Mouse (Mus musculus) embryonic facial prominence, embryonic 13.5 days (tissue): Measurements from ENCODE around the gene BC029722. TPM values are rescaled to one million over a fixed set of nuclear protein-coding genes. Genes with fewer than 3 reads are reported as not detected.
A peak's percentile ranks its signal among the peaks of the same experiment; 100 is the strongest.

Source experiments
- ATAC-seq: fragments of 200-750 bp; cut with Nextera tagmentation; 2 replicates; pipeline ENCODE4 v1.8.0; 2017; ENCODE audit warnings: low read depth; ENCODE audit not compliant: insufficient number of reproducible peaks, insufficient read depth, low FRiP score, low TSS enrichment
- H3K27ac ChIP-seq: fragments of 300-500 bp; sonication (generic); 2 replicates; pipeline ENCODE4 v1.5.1; 2015; ENCODE audit warnings: moderate library complexity, mild to moderate bottlenecking, inconsistent platforms
- H3K27me3 ChIP-seq: fragments of 300-500 bp; sonication (generic); 2 replicates; pipeline ENCODE4 v1.6.1; 2015; ENCODE audit warnings: mild to moderate bottlenecking, inconsistent platforms
- H3K36me3 ChIP-seq: fragments of 300-500 bp; sonication (generic); 2 replicates; pipeline ENCODE4 v1.6.1; 2015; ENCODE audit warnings: mild to moderate bottlenecking, inconsistent platforms
- H3K4me1 ChIP-seq: fragments of 300-500 bp; sonication (generic); 2 replicates; pipeline ENCODE4 v1.6.1; 2015; ENCODE audit warnings: inconsistent platforms
- H3K4me2 ChIP-seq: fragments of 300-500 bp; sonication (generic); 2 replicates; pipeline ENCODE4 v1.6.1; 2015; ENCODE audit warnings: moderate library complexity, mild to moderate bottlenecking, inconsistent platforms
- H3K4me3 ChIP-seq: fragments of 300-500 bp; sonication (generic); 2 replicates; pipeline ENCODE4 v1.5.1; 2015; ENCODE audit warnings: mild to moderate bottlenecking, inconsistent platforms
- H3K9ac ChIP-seq: fragments of 300-500 bp; sonication (generic); 2 replicates; pipeline ENCODE4 v1.6.1; 2015; ENCODE audit warnings: mild to moderate bottlenecking, inconsistent platforms
- H3K9me3 ChIP-seq: fragments of 300-500 bp; sonication (generic); 2 replicates; pipeline ENCODE4 v1.6.1; 2016; ENCODE audit warnings: inconsistent platforms
- WGBS: fragments of 180-500 bp; shearing (Covaris S2); methylation state at CpG from one replicate; pipeline ENCODE4 v1.1.7; 2015; ENCODE audit warnings: mixed read lengths; 5-methylcytosine and 5-hydroxymethylcytosine counted together
- polyA plus RNA-seq: library from polyadenylated mRNA; unstranded; fragments of >200 nt; fragmentation: Nextera tagmentation; extraction: Ambion mirVana; gene quantifications from 2 replicates; pipeline ENCODE4 v1.2.1, GENCODE M21; 2015

BC029722 gene
- polyA plus RNA-seq, 1 experiment from 2014 or later = 16.6 TPM

DNA sequence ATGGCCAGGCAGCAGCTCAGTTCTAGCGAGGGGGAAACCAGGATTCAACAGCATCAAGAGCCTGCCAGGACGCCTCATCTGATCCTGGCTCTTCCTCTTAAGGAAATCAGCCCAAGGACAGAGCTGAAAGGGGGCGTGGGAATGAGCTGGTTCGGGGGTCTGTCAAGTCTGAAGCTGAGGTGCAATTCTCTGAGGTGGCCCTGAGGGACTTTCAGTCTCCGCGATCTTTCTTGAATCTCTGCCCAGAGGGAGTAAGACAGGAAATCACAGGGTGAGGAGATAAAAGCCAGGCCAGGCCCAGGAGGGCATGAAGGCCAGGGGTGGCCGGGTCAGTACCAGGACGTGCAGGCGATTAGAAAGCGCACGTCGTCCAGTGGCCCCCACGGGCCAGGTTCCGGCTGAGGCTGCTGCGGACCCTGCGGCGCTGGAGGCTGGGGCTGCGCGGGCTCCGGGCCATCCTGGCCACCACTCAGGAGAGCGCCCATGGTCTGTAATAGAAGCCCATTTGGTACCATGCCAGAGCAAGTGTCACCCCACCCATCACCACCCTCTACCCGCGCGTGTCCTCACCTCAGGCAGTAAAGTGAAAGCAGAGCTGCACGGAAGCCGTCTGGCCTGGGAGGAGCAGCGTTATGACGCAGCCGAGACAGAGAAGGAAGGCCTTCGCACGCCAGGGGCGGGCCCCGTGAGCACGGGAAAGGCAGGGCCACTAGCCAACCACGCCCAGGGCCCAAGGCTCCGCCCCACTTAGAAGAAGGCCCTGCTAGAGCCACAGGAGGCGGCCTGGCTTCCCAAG is 432 bp downstream of the BC029722 start:
- Histone ChIP-seq H3K9ac (peak overlapping the region; percentile 87), H3K9me3 (no peaks in the 10 kb centered on the region), H3K4me3 (peak overlapping the region; percentile 72), H3K27me3 (no peaks in the 10 kb centered on the region), H3K36me3 (peaks cover 45% of the 10 kb centered on the region), H3K4me1 (peaks cover 13% of the 10 kb centered on the region), H3K4me2 (peak overlapping the region; percentile 96), H3K27ac (peak overlapping the region; percentile 75)
- peak; percentile 87 for ATAC-seq
- WGBS = 1% methylated on average over 37 of the region's 37 CpGs

DNA sequence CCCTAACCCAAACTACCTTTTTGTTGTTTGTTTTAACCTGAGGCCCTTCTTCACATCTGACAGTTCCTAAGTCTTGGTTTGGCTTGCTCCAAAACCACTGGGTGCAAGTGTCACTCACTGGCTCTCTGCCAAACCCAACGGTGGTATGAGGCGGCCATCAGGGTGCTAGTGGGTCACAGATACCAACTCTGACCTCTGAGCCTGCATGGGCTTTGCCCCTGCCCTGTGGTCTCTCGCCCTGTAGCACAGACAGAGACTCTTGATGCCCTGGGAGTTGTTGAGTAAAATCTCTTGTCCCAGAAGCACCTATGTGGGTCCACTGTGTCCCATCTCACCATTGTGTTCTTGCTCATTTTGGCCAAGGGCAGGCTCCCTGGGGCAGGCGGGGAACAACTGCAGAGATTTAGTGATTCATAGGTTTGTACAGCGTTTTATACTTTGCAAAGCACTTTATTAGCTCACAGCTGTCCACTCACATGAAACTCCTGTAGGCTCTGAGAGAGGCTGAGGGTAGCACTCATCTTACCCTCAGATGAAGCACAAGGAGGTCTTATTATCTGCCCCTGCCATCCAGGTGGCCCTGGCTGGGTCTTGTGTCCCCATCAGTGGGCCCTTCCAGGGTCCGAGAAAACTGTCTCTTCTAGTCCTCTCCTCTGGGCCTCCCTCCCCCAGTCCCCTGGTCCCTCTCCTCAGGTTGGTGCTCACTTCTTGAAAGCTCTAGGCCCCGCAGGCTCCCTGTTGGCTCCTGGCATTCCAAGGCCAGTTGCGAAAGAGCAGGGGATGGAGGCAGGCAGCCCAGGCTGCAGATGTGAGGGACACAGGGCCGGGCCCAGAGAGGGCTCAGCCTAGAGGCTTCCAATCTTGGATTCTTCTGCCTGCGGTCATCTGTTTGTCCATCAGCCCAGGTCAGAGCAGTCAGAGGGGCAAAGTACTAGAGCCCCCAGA is 1.7 kb downstream of the BC029722 start:
- H3K4me3 ChIP-seq = peak overlapping the region; percentile 72; the same call in 1 of the 2 replicates
- peaks cover 32% of the 10 kb centered on the region for H3K36me3 ChIP-seq
- H3K27me3 ChIP-seq = no peaks in the 10 kb centered on the region
- no peak for ATAC-seq
- H3K9me3 ChIP-seq = no peaks in the 10 kb centered on the region
- H3K4me1 ChIP-seq = peaks cover 13% of the 10 kb centered on the region
- H3K9ac ChIP-seq = 0 out of 2 replicates have a peak overlapping the region, but pooled peaks have one; percentile 87
- H3K27ac ChIP-seq = no peak overlapping the region
- peak overlapping the region; percentile 96 for H3K4me2 ChIP-seq
- WGBS = 77% methylated on average over 10 of the region's 10 CpGs

DNA sequence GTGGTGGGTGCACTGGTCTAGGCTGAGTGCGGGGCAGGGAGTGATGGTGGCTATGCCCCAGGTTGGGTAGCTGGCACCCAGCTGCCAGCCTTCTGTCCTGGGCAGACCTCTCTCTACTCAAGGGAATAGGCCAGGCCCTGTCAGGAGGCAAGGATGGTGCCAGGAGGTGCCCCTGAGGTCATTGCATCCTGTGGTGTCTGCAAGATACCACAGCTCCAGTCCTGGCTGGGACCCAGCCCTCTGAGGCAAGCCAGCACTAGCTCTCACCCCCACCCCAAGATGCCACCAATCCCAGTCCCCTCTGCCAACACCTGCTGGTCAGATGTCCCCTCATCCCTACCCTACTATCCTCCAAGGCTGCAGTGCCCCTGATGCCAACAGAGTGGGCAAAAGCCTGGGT is 3.0 kb downstream of the BC029722 start:
- peaks cover 20% of the 10 kb centered on the region for H3K36me3 ChIP-seq
- no peak overlapping the region for H3K4me3 ChIP-seq
- H3K27me3 ChIP-seq = no peaks in the 10 kb centered on the region
- no peaks in the 10 kb centered on the region for H3K9me3 ChIP-seq
- no peak overlapping the region; the same call in 1 of the 2 replicates for H3K9ac ChIP-seq
- no peak overlapping the region for H3K27ac ChIP-seq
- no peak overlapping the region for H3K4me2 ChIP-seq
- H3K4me1 ChIP-seq = peaks cover 13% of the 10 kb centered on the region
- no peak for ATAC-seq
- WGBS = 100% methylated on average over 1 of the region's 1 CpGs

DNA sequence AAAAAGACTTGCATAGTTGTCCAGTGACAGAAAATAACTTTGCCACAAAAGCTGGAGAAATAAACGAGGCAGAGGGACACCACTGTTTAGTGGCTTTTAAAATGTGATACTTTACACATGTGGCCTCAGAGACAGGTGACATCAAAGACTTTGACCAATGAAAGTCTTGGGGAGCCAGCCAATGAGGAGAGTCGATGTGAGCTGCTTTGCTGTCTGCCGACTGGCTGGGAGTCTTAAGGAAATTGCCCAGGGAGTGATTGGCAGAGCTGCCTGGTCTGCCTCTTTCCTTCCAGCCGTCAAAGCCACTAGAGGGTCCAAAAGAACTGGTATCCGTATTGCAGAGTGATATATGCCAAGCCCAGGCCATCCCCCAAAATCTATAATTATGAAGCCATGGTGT is 4.4 kb downstream of the BC029722 start:
- 23% methylated on average over 5 of the region's 5 CpGs for whole genome bisulfite sequencing
- no peak overlapping the region for H3K27ac ChIP-seq
- no peak for ATAC-seq
- no peaks in the 10 kb centered on the region for H3K27me3 ChIP-seq
- no peak overlapping the region for H3K4me3 ChIP-seq
- H3K9ac ChIP-seq = no peak overlapping the region
- H3K4me2 ChIP-seq = no peak overlapping the region
- peaks cover 7% of the 10 kb centered on the region for H3K36me3 ChIP-seq
- H3K4me1 ChIP-seq = peaks cover 13% of the 10 kb centered on the region
- H3K9me3 ChIP-seq = no peaks in the 10 kb centered on the region

GRCm38 (mm10) chr2:155812637-155813036 is 6.6 kb downstream of the BC029722 start:
- H3K9me3 ChIP-seq = no peaks in the 10 kb centered on the region
- no peak overlapping the region for H3K9ac ChIP-seq
- H3K36me3 ChIP-seq = no peaks in the 10 kb centered on the region
- WGBS = 77% methylated on average over 4 of the region's 4 CpGs
- no peak overlapping the region for H3K27ac ChIP-seq
- no peaks in the 10 kb centered on the region for H3K4me1 ChIP-seq
- no peak overlapping the region for H3K4me2 ChIP-seq
- H3K4me3 ChIP-seq = no peak overlapping the region
- H3K27me3 ChIP-seq = no peaks in the 10 kb centered on the region
- ATAC-seq = no peak

GRCm38 (mm10) chr2:155811821-155812396 is 7.3 kb downstream of the BC029722 start:
- 43% methylated on average over 16 of the region's 16 CpGs for WGBS
- Histone ChIP-seq H3K36me3 (no peaks in the 10 kb centered on the region), H3K9ac (no peak overlapping the region), H3K27me3 (no peaks in the 10 kb centered on the region), H3K9me3 (no peaks in the 10 kb centered on the region), H3K4me2 (no peak overlapping the region), H3K4me1 (no peaks in the 10 kb centered on the region), H3K4me3 (no peak overlapping the region), H3K27ac (no peak overlapping the region)
- no peak for ATAC-seq

DNA sequence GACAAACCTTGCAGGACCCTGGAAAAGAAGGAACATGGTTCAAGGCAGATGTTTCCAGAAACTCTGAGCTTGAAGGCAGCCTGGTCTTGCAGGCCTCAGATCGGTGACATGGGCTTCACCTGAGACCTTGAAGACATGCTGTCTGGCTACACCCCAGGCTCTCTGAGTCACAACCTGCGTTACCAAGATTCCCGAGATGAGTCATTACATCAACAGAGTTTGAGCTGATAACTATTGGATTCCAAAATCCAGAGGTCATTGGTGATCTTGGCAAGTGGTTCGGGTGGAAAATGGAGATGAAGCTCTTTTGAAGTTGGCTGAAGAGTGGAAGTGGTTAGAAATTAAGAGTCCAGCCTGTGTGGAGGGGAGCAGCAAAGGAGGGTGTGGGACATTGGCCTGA is 9.6 kb downstream of the BC029722 start:
- Histone ChIP-seq H3K27ac (no peak overlapping the region), H3K4me3 (no peak overlapping the region), H3K36me3 (no peaks in the 10 kb centered on the region), H3K27me3 (no peaks in the 10 kb centered on the region), H3K4me2 (no peak overlapping the region), H3K9me3 (no peaks in the 10 kb centered on the region), H3K4me1 (no peaks in the 10 kb centered on the region), H3K9ac (no peak overlapping the region)
- 82% methylated on average over 4 of the region's 4 CpGs for whole genome bisulfite sequencing
- no peak for ATAC-seq

DNA sequence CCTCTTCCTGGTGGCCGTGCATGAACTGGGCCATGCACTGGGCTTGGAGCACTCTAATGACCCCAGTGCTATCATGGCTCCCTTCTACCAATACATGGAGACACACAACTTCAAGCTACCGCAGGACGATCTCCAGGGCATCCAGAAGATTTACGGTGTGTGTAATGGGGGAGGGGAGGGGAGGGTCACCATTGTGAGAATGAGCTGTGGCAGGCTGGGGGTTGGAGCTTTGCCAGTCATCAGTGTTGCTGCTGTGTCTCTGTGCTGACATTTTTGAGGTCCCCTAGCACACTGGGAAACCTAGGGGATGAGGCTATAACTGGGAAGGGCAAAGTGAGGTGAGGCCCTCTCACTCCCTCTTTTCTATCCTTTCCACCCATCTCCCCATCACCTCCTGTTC is 11.8 kb downstream of the BC029722 start:
- Histone ChIP-seq H3K27me3 (no peaks in the 10 kb centered on the region), H3K36me3 (no peaks in the 10 kb centered on the region), H3K9me3 (no peaks in the 10 kb centered on the region), H3K4me2 (no peak overlapping the region), H3K4me1 (no peaks in the 10 kb centered on the region), H3K27ac (no peak overlapping the region), H3K9ac (no peak overlapping the region), H3K4me3 (no peak overlapping the region)
- no peak for ATAC-seq
- WGBS = 82% methylated on average over 4 of the region's 4 CpGs

DNA sequence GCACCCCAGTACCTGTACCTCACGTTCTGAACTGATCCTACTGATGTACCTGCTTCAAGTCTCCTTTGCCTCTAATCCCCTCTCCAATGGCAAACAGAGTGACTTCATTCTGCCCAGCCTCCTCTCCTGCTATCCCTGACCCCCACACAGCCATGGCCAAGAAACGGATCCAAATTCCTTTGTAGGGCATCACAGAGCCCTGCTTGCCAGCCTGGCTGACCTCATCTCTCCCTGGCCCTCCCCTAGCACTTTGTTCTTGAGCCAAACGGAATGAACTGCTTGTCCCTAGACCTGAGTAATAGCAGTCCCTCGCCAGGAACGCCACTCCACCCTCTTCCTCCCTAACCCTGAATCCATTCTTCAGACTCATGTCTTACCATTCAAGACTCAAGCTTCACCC is 12.7 kb downstream of the BC029722 start:
- Histone ChIP-seq H3K4me1 (no peaks in the 10 kb centered on the region), H3K27me3 (no peaks in the 10 kb centered on the region), H3K27ac (no peak overlapping the region), H3K4me3 (no peak overlapping the region), H3K4me2 (no peak overlapping the region), H3K9me3 (no peaks in the 10 kb centered on the region), H3K9ac (no peak overlapping the region), H3K36me3 (no peaks in the 10 kb centered on the region)
- 72% methylated on average over 5 of the region's 5 CpGs for WGBS
- ATAC-seq = no peak

DNA sequence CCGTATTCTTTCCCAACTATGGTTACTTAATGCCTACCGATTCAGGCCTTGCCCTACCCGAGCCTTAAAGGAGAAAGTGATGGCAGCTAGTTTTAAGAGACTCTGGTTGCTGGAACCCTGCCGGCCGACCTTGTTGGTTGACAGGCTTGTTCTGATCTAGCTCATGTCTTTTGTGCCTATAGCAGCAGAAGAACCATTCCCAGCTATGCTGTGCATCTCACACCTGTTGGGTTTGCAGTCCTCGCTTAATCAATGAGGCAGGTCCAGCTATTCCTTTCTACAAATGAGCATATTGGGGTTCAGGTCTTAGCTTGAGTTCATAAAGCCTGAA is 13.3 kb downstream of the BC029722 start:
- Histone ChIP-seq H3K36me3 (no peaks in the 10 kb centered on the region), H3K4me3 (no peak overlapping the region), H3K4me2 (no peak overlapping the region), H3K27ac (no peak overlapping the region), H3K9me3 (no peaks in the 10 kb centered on the region), H3K9ac (no peak overlapping the region), H3K4me1 (no peaks in the 10 kb centered on the region), H3K27me3 (no peaks in the 10 kb centered on the region)
- no peak for ATAC-seq
- WGBS = 79% methylated on average over 6 of the region's 6 CpGs

DNA sequence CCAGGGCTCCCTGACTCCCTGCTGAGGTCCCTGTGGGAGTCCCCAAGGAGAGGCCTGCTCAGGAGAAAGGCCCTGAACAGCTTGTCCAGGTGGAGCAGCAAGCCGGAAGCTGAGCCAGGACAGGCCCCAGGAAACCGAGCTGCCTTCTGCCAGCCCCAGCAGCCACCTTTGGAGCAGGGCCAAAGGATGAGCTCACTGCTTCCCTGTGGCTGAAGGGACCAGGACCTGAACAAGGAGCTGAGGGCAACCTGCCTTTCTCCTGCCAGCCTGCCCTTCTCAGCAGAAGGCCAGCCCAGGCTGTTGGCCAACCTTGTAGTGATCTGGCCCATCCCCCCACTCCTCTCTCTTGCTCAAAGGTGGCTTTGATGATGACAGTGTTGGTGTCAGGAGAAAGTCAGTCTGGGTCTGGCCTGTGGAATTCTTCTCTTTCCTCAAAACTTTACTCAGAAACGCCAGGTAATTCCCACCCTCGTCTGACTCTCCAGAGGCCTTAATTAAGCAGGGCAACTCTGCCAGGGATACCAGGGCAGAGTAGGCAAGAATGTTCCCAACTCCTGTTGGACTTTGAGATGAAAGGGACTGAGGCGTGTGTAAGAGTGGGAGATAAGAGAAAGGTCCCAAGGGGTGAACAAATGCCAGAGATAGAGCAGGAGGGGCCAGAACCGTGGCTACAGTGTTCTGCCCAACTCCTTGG is 13.8 kb downstream of the BC029722 start:
- no peak overlapping the region for H3K4me2 ChIP-seq
- 63% methylated on average over 6 of the region's 6 CpGs for WGBS

More for the DNA sequence above, 13.8 kb downstream of the BC029722 start:
- Histone ChIP-seq H3K4me1 (no peaks in the 10 kb centered on the region), H3K27me3 (no peaks in the 10 kb centered on the region), H3K9me3 (no peaks in the 10 kb centered on the region), H3K4me3 (no peak overlapping the region), H3K27ac (no peak overlapping the region), H3K9ac (no peak overlapping the region), H3K36me3 (no peaks in the 10 kb centered on the region)
- ATAC-seq = no peak
